Mouse (Mus musculus): ENCODE measurements around the gene Ralgps1. TPM values are rescaled to one million over a fixed set of nuclear protein-coding genes. Genes with fewer than 3 reads are reported as not detected.

The Ralgps1 gene
- polyA plus RNA-seq, 1 experiment from 2014 or later, result 4.2 TPM

- no peaks in the 10 kb centered on the region for H3K36me3 ChIP-seq (ENCODE audit: control insufficient read depth, insufficient read depth, low read length)
- DNase-seq (ENCODE audit: low spot score) (no peak), ATAC-seq (ENCODE audit: low read depth) (no peak)
- H3K9me3 ChIP-seq (ENCODE audit: control insufficient read depth, low read length), result no peaks in the 10 kb centered on the region
- no peak overlapping the region for H3K27ac ChIP-seq (replicated peaks; ENCODE audit: low read depth, low read length)
- H3K4me1 ChIP-seq (ENCODE audit: control insufficient read depth, insufficient read depth, low read length), result peaks cover 7% of the 10 kb centered on the region
- no peak overlapping the region for H3K4me2 ChIP-seq (ENCODE audit: low read depth, low read length)
- no peak overlapping the region for H3K4me3 ChIP-seq (ENCODE audit: low read depth, low read length)
- WGBS, result 66% methylated on average over 5 of the region's 5 CpGs
- H3K27me3 ChIP-seq (replicated peaks; ENCODE audit: control insufficient read depth, insufficient read depth, low read length), result no peaks in the 10 kb centered on the region
- H3K9ac ChIP-seq (ENCODE audit: low read depth, low read length), result no peak overlapping the region
Observed at GRCm38 (mm10) chr2:33295115-33295514, 76.2 kb downstream of the Ralgps1 start.

- ATAC-seq (ENCODE audit: low read depth), result no peak
- WGBS, result 78% methylated on average over 2 of the region's 2 CpGs
- Histone ChIP-seq H3K9ac (ENCODE audit: low read depth, low read length) (no peak overlapping the region), H3K4me3 (ENCODE audit: low read depth, low read length) (no peak overlapping the region), H3K4me1 (ENCODE audit: control insufficient read depth, insufficient read depth, low read length) (no peaks in the 10 kb centered on the region), H3K27ac (replicated peaks; ENCODE audit: low read depth, low read length) (no peak overlapping the region), H3K4me2 (ENCODE audit: low read depth, low read length) (no peak overlapping the region), H3K36me3 (ENCODE audit: control insufficient read depth, insufficient read depth, low read length) (no peaks in the 10 kb centered on the region), H3K27me3 (replicated peaks; ENCODE audit: control insufficient read depth, insufficient read depth, low read length) (no peaks in the 10 kb centered on the region), H3K9me3 (ENCODE audit: control insufficient read depth, low read length) (peaks cover 7% of the 10 kb centered on the region; the same call in 1 of the 2 replicates)
- DNase-seq (ENCODE audit: low spot score), result no peak
Observed at GRCm38 (mm10) chr2:33292057-33292456, 79.2 kb downstream of the Ralgps1 start.

GRCm38 (mm10) chr2:33290491-33290890, 80.8 kb downstream of the Ralgps1 start:
- Histone ChIP-seq H3K9ac (ENCODE audit: low read depth, low read length) (no peak overlapping the region), H3K27me3 (replicated peaks; ENCODE audit: control insufficient read depth, insufficient read depth, low read length) (no peaks in the 10 kb centered on the region), H3K4me2 (ENCODE audit: low read depth, low read length) (no peak overlapping the region), H3K4me3 (ENCODE audit: low read depth, low read length) (no peak overlapping the region), H3K9me3 (ENCODE audit: control insufficient read depth, low read length) (peaks cover 7% of the 10 kb centered on the region; the same call in 1 of the 2 replicates), H3K4me1 (ENCODE audit: control insufficient read depth, insufficient read depth, low read length) (no peaks in the 10 kb centered on the region), H3K36me3 (ENCODE audit: control insufficient read depth, insufficient read depth, low read length) (no peaks in the 10 kb centered on the region), H3K27ac (replicated peaks; ENCODE audit: low read depth, low read length) (no peak overlapping the region)
- ATAC-seq (ENCODE audit: low read depth) (no peak), DNase-seq (ENCODE audit: low spot score) (no peak)
- 88% methylated on average over 8 of the region's 8 CpGs for WGBS

GRCm38 (mm10) chr2:33288837-33289236, 82.4 kb downstream of the Ralgps1 start:
- no peaks in the 10 kb centered on the region for H3K36me3 ChIP-seq (ENCODE audit: control insufficient read depth, insufficient read depth, low read length)
- ATAC-seq (ENCODE audit: low read depth) (no peak), DNase-seq (ENCODE audit: low spot score) (peak; percentile 30)
- WGBS, result 82% methylated on average over 5 of the region's 5 CpGs
- H3K27me3 ChIP-seq (replicated peaks; ENCODE audit: control insufficient read depth, insufficient read depth, low read length), result no peaks in the 10 kb centered on the region
- H3K4me3 ChIP-seq (ENCODE audit: low read depth, low read length), result no peak overlapping the region
- H3K27ac ChIP-seq (replicated peaks; ENCODE audit: low read depth, low read length), result no peak overlapping the region
- H3K9me3 ChIP-seq (ENCODE audit: control insufficient read depth, low read length), result peaks cover 7% of the 10 kb centered on the region; the same call in 1 of the 2 replicates
- no peak overlapping the region for H3K4me2 ChIP-seq (ENCODE audit: low read depth, low read length)
- no peaks in the 10 kb centered on the region for H3K4me1 ChIP-seq (ENCODE audit: control insufficient read depth, insufficient read depth, low read length)
- no peak overlapping the region for H3K9ac ChIP-seq (ENCODE audit: low read depth, low read length)

GRCm38 (mm10) chr2:33283674-33284073, 87.6 kb downstream of the Ralgps1 start:
- ATAC-seq (ENCODE audit: low read depth) (no peak), DNase-seq (ENCODE audit: low spot score) (no peak)
- no peaks in the 10 kb centered on the region for H3K36me3 ChIP-seq (ENCODE audit: control insufficient read depth, insufficient read depth, low read length)
- no peak overlapping the region for H3K27ac ChIP-seq (replicated peaks; ENCODE audit: low read depth, low read length)
- 66% methylated on average over 2 of the region's 2 CpGs for WGBS
- no peaks in the 10 kb centered on the region for H3K4me1 ChIP-seq (ENCODE audit: control insufficient read depth, insufficient read depth, low read length)
- no peak overlapping the region for H3K9ac ChIP-seq (ENCODE audit: low read depth, low read length)
- H3K4me3 ChIP-seq (ENCODE audit: low read depth, low read length), result no peak overlapping the region
- H3K9me3 ChIP-seq (ENCODE audit: control insufficient read depth, low read length), result peaks cover 7% of the 10 kb centered on the region; the same call in 1 of the 2 replicates
- H3K4me2 ChIP-seq (ENCODE audit: low read depth, low read length), result no peak overlapping the region
- H3K27me3 ChIP-seq (replicated peaks; ENCODE audit: control insufficient read depth, insufficient read depth, low read length), result no peaks in the 10 kb centered on the region

GRCm38 (mm10) chr2:33282877-33283276, 88.4 kb downstream of the Ralgps1 start:
- no peak overlapping the region for H3K4me3 ChIP-seq (ENCODE audit: low read depth, low read length)
- no peaks in the 10 kb centered on the region for H3K4me1 ChIP-seq (ENCODE audit: control insufficient read depth, insufficient read depth, low read length)
- H3K27ac ChIP-seq (replicated peaks; ENCODE audit: low read depth, low read length), result no peak overlapping the region
- H3K9ac ChIP-seq (ENCODE audit: low read depth, low read length), result no peak overlapping the region
- DNase-seq (ENCODE audit: low spot score) (no peak), ATAC-seq (ENCODE audit: low read depth) (no peak)
- 62% methylated on average over 4 of the region's 4 CpGs for WGBS
- H3K36me3 ChIP-seq (ENCODE audit: control insufficient read depth, insufficient read depth, low read length), result no peaks in the 10 kb centered on the region
- H3K9me3 ChIP-seq (ENCODE audit: control insufficient read depth, low read length), result peaks cover 6% of the 10 kb centered on the region; the same call in 1 of the 2 replicates
- no peak overlapping the region for H3K4me2 ChIP-seq (ENCODE audit: low read depth, low read length)
- H3K27me3 ChIP-seq (replicated peaks; ENCODE audit: control insufficient read depth, insufficient read depth, low read length), result no peaks in the 10 kb centered on the region

GRCm38 (mm10) chr2:33281807-33282206, 89.5 kb downstream of the Ralgps1 start:
- no peak for ATAC-seq (ENCODE audit: low read depth)
- H3K9me3 ChIP-seq (ENCODE audit: control insufficient read depth, low read length), result no peaks in the 10 kb centered on the region
- no peaks in the 10 kb centered on the region for H3K27me3 ChIP-seq (replicated peaks; ENCODE audit: control insufficient read depth, insufficient read depth, low read length)

GRCm38 (mm10) chr2:33280525-33280924, 90.8 kb downstream of the Ralgps1 start:
- Histone ChIP-seq H3K36me3 (ENCODE audit: control insufficient read depth, insufficient read depth, low read length) (no peaks in the 10 kb centered on the region), H3K27ac (replicated peaks; ENCODE audit: low read depth, low read length) (no peak overlapping the region), H3K4me1 (ENCODE audit: control insufficient read depth, insufficient read depth, low read length) (no peaks in the 10 kb centered on the region), H3K27me3 (replicated peaks; ENCODE audit: control insufficient read depth, insufficient read depth, low read length) (no peaks in the 10 kb centered on the region), H3K9me3 (ENCODE audit: control insufficient read depth, low read length) (no peaks in the 10 kb centered on the region), H3K4me2 (ENCODE audit: low read depth, low read length) (no peak overlapping the region), H3K4me3 (ENCODE audit: low read depth, low read length) (no peak overlapping the region), H3K9ac (ENCODE audit: low read depth, low read length) (no peak overlapping the region)
- ATAC-seq (ENCODE audit: low read depth), result no peak
- DNase-seq (ENCODE audit: low spot score), result no peak
- WGBS, result 67% methylated on average over 2 of the region's 2 CpGs

More at GRCm38 (mm10) chr2:33281807-33282206, 89.5 kb downstream of the Ralgps1 start:
- Histone ChIP-seq H3K4me2 (ENCODE audit: low read depth, low read length) (no peak overlapping the region), H3K4me3 (ENCODE audit: low read depth, low read length) (no peak overlapping the region), H3K36me3 (ENCODE audit: control insufficient read depth, insufficient read depth, low read length) (no peaks in the 10 kb centered on the region), H3K27ac (replicated peaks; ENCODE audit: low read depth, low read length) (no peak overlapping the region), H3K9ac (ENCODE audit: low read depth, low read length) (no peak overlapping the region), H3K4me1 (ENCODE audit: control insufficient read depth, insufficient read depth, low read length) (no peaks in the 10 kb centered on the region)
- WGBS, result 87% methylated on average over 5 of the region's 5 CpGs
- no peak for DNase-seq (ENCODE audit: low spot score)

GRCm38 (mm10) chr2:33279758-33280157, 91.5 kb downstream of the Ralgps1 start:
- Histone ChIP-seq H3K9ac (ENCODE audit: low read depth, low read length) (no peak overlapping the region), H3K27ac (replicated peaks; ENCODE audit: low read depth, low read length) (no peak overlapping the region), H3K4me3 (ENCODE audit: low read depth, low read length) (no peak overlapping the region), H3K36me3 (ENCODE audit: control insufficient read depth, insufficient read depth, low read length) (no peaks in the 10 kb centered on the region), H3K27me3 (replicated peaks; ENCODE audit: control insufficient read depth, insufficient read depth, low read length) (no peaks in the 10 kb centered on the region), H3K9me3 (ENCODE audit: control insufficient read depth, low read length) (no peaks in the 10 kb centered on the region), H3K4me2 (ENCODE audit: low read depth, low read length) (no peak overlapping the region), H3K4me1 (ENCODE audit: control insufficient read depth, insufficient read depth, low read length) (no peaks in the 10 kb centered on the region)
- DNase-seq (ENCODE audit: low spot score) (no peak), ATAC-seq (ENCODE audit: low read depth) (no peak)
- WGBS, result 84% methylated on average over 10 of the region's 10 CpGs

Measured in embryonic facial prominence, embryonic 14.5 days (tissue).